Mouse (Mus musculus) embryo, embryonic 9.5 days (tissue): Measurements from ENCODE around the gene Retsat.
A peak's percentile ranks its signal among the peaks of the same experiment; 100 is the strongest.

ENCODE experiments used
- DNase-seq: peaks from one replicate; pipeline ENCODE4 v3.0.0-alpha.2; 2017; ENCODE audit errors: extremely low spot score

The Retsat gene

DNA sequence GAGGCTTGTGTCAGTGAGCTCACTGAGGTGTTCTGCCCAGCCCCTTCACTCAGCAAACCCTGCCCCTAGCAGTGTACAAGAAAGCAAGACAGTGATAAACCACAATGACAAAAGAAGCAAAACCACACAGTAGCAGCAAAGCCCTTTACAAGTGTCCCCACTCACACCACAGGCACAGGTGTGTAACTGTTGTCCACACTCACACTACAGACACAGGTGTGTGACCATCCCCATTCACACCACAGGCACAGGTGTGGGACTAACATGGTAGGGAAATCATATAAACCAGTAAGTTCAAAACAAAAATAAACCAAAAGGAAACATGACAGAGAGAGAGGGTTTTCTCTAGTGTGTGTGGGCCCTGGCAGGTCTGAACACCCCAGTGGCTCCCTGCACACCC is 10.0 kb upstream of the Retsat start:
- no peak for DNase-seq

GRCm38 (mm10) chr6:72590111-72590510 is 8.2 kb upstream of the Retsat start:
- no peak for DNase-seq

- DNase-seq: no peak
Observed at GRCm38 (mm10) chr6:72593011-72593803, 5.1 kb upstream of the Retsat start.

GRCm38 (mm10) chr6:72593914-72594313 is 4.4 kb upstream of the Retsat start:
- no peak for DNase-seq

- peak; percentile 4 for DNase-seq
Observed at GRCm38 (mm10) chr6:72597083-72597874, 996 bp upstream of the Retsat start.

- DNase-seq: no peak
Observed at GRCm38 (mm10) chr6:72598791-72599557, 699 bp downstream of the Retsat start.

- no peak for DNase-seq
Observed at GRCm38 (mm10) chr6:72600216-72600615, 1.9 kb downstream of the Retsat start.

DNA sequence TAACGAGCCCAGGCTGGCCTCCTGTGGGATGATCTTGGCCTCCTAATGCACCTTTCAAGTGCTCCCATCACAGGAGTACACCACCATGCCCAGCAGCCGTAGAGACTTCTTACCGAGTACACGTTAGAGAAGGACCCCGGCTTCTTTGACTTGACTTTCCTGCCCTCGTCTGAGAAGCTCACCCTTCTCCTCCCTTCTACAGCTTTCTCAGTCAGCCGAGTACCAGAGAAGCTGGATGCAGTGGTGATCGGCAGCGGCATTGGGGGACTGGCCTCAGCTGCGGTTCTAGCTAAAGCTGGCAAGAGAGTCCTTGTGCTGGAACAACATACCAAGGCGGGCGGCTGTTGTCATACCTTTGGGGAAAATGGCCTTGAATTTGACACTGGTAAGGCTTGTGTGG is 2.5 kb downstream of the Retsat start:
- no peak for DNase-seq

- peak; percentile 75 for DNase-seq
Observed at GRCm38 (mm10) chr6:72601732-72602131, 3.5 kb downstream of the Retsat start.

DNA sequence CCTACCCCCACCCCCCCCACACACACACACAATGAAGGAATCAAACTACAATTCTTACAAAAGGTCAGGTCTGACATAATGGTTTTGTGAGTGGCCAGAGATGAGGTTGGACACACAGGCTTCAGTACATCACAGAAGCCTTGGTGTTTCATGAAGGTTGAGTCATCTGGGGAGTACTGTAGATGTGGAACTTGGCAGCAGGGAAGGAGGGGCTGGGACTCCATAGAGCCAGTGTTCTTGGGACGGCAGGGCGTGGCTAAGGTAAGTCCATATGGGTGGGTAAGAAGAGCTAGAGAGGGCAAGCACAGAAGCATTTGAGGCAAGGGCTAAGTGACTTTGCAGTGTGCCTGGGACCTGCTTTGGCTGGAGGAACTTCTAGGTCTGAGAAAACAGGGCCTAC is 5.8 kb downstream of the Retsat start:
- DNase-seq: no peak

DNA sequence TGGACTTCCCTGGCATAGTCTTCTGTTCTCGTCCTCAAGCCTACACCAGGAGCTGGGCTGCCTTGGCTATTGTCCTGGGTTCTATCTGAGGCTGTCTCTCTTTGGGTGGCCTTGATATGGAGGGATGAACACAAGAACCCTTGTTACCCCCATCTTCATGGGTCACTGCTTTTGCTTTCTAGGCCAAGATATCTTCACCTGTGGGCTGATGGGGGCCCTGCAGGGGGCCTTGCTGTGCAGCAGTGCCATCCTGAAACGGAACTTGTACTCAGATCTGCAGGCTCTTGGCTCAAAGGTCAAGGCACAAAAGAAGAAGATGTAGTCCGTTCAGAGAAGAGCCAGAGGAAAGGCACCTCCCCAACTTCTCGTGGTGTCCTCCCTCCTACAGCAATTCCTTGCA is 8.8 kb downstream of the Retsat start:
- DNase-seq: no peak

- no peak for DNase-seq
Observed at GRCm38 (mm10) chr6:72607676-72608075, 9.4 kb downstream of the Retsat start.

DNA sequence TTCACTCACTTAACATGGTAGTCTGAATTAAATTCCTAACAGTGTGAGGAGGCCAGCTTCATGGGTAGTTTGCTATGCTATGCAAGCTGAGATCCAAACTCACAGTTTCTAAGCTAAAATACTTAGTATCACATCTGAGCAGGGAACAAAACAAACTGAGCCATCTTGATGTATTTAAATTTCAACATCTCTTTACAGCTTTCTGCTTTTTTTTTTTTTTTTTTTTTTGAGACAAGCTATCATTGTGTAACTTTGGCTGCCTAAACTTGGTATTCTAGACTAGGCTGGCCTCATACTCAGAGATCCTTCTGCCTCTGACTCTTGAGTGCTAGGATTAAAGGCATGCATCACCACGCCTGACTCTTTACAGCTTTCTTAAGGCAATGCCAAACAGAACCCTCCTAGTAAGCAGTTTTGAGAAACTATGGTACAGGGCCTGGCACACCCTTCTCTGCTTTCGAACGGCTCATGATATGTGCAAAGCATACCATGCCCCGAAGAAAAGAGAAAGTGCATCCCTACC is 10.4 kb downstream of the Retsat start:
- no peak for DNase-seq

DNA sequence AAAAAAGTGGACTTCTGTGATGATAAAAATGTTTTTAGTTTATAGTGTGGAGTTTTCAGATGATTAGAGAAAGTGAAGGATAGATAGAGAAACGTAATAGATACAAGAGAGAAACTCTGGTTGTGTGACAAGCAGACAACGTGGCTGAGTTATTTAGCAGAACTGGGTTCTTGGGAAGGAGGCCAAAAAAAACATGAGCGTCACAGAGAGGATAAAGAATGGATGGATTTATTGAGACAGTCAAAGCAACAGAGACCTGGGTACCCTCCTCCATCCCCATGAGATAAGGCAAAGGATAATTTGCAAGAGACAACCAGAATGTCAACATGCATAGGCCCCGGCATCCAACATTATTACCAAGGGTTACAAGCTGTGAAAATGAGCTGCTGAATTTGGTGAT is 12.0 kb downstream of the Retsat start:
- DNase-seq: no peak

DNA sequence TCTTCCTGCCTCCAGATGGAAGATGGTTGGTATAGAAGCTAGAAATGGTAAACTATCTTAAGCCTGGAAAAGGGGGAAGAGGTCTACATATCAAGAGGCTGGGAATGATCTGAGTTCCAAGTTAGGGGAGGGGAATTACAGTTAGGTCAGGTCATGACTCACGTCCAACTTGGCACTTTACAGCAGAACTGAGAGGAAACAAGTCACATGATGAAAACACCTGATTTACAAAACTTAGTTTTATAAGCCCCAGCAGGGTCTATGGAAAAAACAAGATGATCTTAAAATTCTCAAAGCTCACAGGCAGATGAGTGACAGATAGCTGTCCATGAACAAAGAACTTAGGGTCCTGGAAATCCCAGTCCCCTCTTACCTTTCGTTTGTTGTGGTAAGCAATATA is 16.9 kb downstream of the Retsat start:
- DNase-seq: no peak

DNA sequence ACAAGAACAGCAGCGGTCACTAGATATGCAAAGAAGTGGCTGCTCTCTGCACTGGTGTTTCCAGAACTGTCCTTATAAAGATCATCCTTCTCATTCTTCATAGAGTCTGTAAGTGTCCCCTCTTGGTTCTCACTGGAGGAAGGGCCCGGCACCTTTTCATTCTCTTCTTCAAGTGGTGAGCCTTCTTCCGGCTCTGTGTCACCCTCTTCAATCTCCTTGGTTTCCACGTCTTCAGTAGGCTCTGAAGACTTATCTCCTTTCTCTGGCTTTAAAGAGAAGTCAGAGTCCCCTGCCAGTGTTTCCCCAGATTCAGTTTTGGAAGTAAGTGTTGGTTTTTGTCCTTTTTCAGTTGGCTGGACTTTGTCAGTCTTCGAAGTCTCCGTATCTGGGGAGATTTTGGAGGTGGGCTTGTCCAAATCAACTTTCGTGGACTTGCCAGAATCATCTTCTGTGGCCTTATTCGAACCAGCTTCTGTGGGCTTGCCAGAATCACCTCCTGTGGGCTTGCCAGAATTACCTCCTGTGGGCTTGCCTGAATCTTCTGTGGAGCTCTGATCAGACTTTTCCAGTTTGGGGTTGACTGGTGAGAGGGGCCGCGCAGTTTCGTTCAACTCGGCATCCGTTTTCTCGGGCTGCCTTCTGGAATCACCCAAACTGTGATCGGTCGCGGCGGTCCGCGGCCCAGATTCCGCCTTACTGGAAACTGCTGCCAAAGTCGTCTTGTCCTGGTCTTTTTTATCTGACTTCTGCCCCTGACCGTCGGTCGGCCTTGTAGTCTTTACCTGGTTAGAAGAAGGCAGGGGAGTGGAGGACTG is 17.5 kb downstream of the Retsat start:
- DNase-seq: no peak

GRCm38 (mm10) chr6:72616643-72617288 is 18.5 kb downstream of the Retsat start, which contains the start of gene Tgoln1:
Tgoln1 (minus strand) TSS chr6:72617000.
- DNase-seq: peak; percentile 91

- no peak for DNase-seq
Observed at GRCm38 (mm10) chr6:72619734-72620532, 21.7 kb downstream of the Retsat start.

DNA sequence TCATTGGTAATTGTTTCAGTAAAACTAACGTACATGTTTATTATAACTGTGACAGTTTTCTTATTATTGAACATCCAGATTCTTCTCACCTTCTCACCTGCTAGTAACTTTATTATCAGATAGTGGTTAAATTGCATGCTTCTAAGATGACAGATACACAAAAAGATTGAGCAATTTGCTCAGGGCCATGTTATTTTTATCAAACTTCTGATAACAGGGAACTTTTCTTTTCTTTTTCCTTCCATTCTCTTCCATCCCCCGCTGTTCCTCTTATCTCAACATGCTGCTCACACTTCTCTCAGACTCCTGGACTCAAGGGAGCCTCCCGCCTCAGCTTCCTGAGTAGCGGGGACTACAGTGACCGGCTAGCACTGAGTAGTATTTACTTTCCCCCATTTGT is 22.6 kb downstream of the Retsat start:
- no peak for DNase-seq

GRCm38 (mm10) chr6:72622917-72623316 is 24.6 kb downstream of the Retsat start:
- DNase-seq: no peak
